Mouse (Mus musculus) intestine, postnatal 0 days (tissue): ENCODE results near the gene Smndc1. TPM values are rescaled to one million over a fixed set of nuclear protein-coding genes. Genes with fewer than 3 reads are reported as not detected.
A peak's percentile ranks its signal among the peaks of the same experiment; 100 is the strongest.

Source experiments
- ATAC-seq: fragments of 200-750 bp; cut with Nextera tagmentation; 2 replicates; pipeline ENCODE4 v1.8.0; 2017; ENCODE audit warnings: mild to moderate bottlenecking, moderate TSS enrichment, moderate library complexity
- H3K27ac ChIP-seq: fragments of 300-500 bp; sonication (generic); 2 replicates; pipeline ENCODE4 v1.5.1; 2014; ENCODE audit warnings: mild to moderate bottlenecking, low read depth, low read length, moderate library complexity
- H3K27me3 ChIP-seq: fragments of 300-500 bp; sonication (generic); replicated peaks from 2 replicates; pipeline ENCODE4 v1.6.1; 2014; ENCODE audit warnings: low read length, mixed read lengths; ENCODE audit not compliant: control insufficient read depth, insufficient read depth
- H3K36me3 ChIP-seq: fragments of 300-500 bp; sonication (generic); 2 replicates; pipeline ENCODE4 v1.6.1; 2014; ENCODE audit warnings: mild to moderate bottlenecking, moderate library complexity; ENCODE audit not compliant: control insufficient read depth, insufficient read depth
- H3K4me1 ChIP-seq: fragments of 300-500 bp; sonication (generic); replicated peaks from 2 replicates; pipeline ENCODE4 v1.6.1; 2014; ENCODE audit warnings: antibody characterized with exemption, low read length, mixed read lengths; ENCODE audit not compliant: control insufficient read depth, insufficient read depth
- H3K4me2 ChIP-seq: fragments of 300-500 bp; sonication (generic); replicated peaks from 2 replicates; pipeline ENCODE4 v1.6.1; 2014; ENCODE audit warnings: low read depth, mild to moderate bottlenecking, moderate library complexity
- H3K4me3 ChIP-seq: fragments of 300-500 bp; sonication (generic); 2 replicates; pipeline ENCODE4 v1.5.1; 2014; ENCODE audit warnings: low read depth, low read length
- H3K9ac ChIP-seq: fragments of 300-500 bp; sonication (generic); 2 replicates; pipeline ENCODE4 v1.6.1; 2014; ENCODE audit warnings: mild to moderate bottlenecking, low read depth, low read length
- H3K9me3 ChIP-seq: fragments of 300-500 bp; sonication (generic); 2 replicates; pipeline ENCODE4 v1.6.1; 2016; ENCODE audit warnings: mixed run types; ENCODE audit not compliant: control insufficient read depth
- CTCF ChIP-seq: sonication (generic); IDR thresholded peaks from 2 replicates; pipeline ENCODE4 v1.5.1; 2016; ENCODE audit warnings: low read depth, mild to moderate bottlenecking, control low read depth, antibody characterized with exemption, moderate library complexity
- WGBS: fragments of 180-500 bp; shearing (Covaris S2); extraction: QIAGEN DNeasy Blood & Tissue Kit; methylation state at CpG from one replicate; pipeline ENCODE4 v1.1.7; 2014; 5-methylcytosine and 5-hydroxymethylcytosine counted together
- polyA plus RNA-seq: library from polyadenylated mRNA; unstranded; fragments of >200 nt; fragmentation: Nextera tagmentation; extraction: Ambion mirVana; gene quantifications from 2 replicates; pipeline ENCODE4 v1.2.1, GENCODE M21; 2015

Smndc1 gene
- polyA plus RNA-seq, 1 experiment from 2014 or later = 36.3 TPM

GRCm38 (mm10) chr19:53415198-53415597, 24.8 kb upstream of the Smndc1 start:
- no peak for ATAC-seq
- 87% methylated on average over 17 of the region's 17 CpGs for WGBS
- H3K9me3 ChIP-seq = no peaks in the 10 kb centered on the region
- no peaks in the 10 kb centered on the region for H3K27me3 ChIP-seq
- H3K4me1 ChIP-seq = no peaks in the 10 kb centered on the region; the same call in 1 of the 2 replicates
- no peak overlapping the region for H3K9ac ChIP-seq
- no peaks in the 10 kb centered on the region for H3K36me3 ChIP-seq
- no peak for TF ChIP-seq CTCF
- H3K4me3 ChIP-seq = no peak overlapping the region
- H3K4me2 ChIP-seq = no peak overlapping the region
- H3K27ac ChIP-seq = no peak overlapping the region

DNA sequence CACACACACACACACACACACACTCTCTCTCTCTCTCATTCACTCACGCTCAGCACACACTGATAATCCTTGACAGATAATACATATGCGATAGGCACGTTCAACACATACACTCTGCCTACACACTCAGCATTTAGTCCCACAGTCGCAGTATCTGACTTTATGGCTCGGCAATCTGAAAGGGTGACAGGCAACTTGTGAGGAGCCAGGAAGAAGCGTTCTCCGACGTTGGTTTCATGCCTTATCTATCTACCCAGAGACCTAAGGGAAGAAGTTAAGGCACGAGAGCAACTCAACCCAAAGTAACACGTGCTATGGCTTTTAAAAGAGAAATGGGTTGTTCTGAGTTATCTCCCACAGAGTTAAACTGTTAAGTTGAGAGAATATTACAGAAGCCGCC, 24.3 kb upstream of the Smndc1 start:
- WGBS = 50% methylated on average over 11 of the region's 11 CpGs
- Histone ChIP-seq H3K9me3 (no peaks in the 10 kb centered on the region), H3K4me1 (no peaks in the 10 kb centered on the region; the same call in 1 of the 2 replicates), H3K4me2 (no peak overlapping the region), H3K4me3 (no peak overlapping the region), H3K9ac (no peak overlapping the region), H3K36me3 (no peaks in the 10 kb centered on the region), H3K27me3 (no peaks in the 10 kb centered on the region), H3K27ac (peak overlapping the region; percentile 21; the same call in 1 of the 2 replicates)
- peak; percentile 39 for ATAC-seq
- TF ChIP-seq CTCF = no peak

DNA sequence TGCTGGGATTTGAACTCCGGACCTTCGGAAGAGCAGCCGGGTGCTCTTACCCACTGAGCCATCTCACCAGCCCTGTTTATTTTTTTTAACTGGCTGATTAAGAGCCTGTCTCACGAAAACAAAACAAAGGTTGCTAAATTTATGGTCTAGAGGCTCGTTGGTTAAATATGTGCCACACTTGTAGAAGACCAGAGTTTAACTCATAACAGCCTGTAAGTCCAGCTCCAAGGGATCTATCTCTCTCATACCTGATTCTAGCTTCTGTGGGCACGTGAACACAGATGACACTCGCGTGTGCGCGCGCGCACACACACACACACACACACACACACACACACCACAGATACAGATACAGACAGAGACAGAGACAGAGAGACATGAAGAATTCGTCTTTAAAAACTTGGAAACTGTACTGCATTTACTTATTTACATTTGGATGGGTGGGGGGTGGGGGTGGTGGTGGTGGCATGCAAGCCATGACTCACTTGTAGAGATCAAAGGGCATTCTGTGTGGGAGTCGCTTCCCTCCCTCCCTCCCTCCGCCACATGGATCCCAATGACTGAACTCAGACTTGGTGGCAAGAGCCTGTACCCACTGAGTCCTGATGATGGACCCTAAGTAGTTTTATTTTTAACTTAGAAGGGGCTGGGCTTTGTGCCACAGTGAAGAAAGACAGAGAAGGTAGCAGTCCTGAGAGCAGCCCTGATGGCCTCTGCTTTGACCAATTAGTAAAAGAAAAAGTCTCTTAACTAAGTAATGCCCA, 23.4 kb upstream of the Smndc1 start:
- Histone ChIP-seq H3K27ac (peak overlapping the region; percentile 21; the same call in 1 of the 2 replicates), H3K4me1 (no peaks in the 10 kb centered on the region; the same call in 1 of the 2 replicates), H3K4me3 (no peak overlapping the region), H3K9ac (no peak overlapping the region), H3K9me3 (no peaks in the 10 kb centered on the region), H3K4me2 (no peak overlapping the region), H3K36me3 (no peaks in the 10 kb centered on the region), H3K27me3 (no peaks in the 10 kb centered on the region)
- TF ChIP-seq CTCF = no peak
- WGBS = 66% methylated on average over 15 of the region's 15 CpGs
- peak; percentile 60; the same call in 1 of the 2 replicates for ATAC-seq

GRCm38 (mm10) chr19:53412149-53412848, 21.9 kb upstream of the Smndc1 start:
- Histone ChIP-seq H3K9me3 (no peaks in the 10 kb centered on the region), H3K4me3 (no peak overlapping the region), H3K4me1 (no peaks in the 10 kb centered on the region; the same call in 1 of the 2 replicates), H3K27me3 (no peaks in the 10 kb centered on the region), H3K9ac (no peak overlapping the region), H3K4me2 (no peak overlapping the region), H3K36me3 (no peaks in the 10 kb centered on the region), H3K27ac (no peak overlapping the region)
- ATAC-seq = no peak
- 30% methylated on average over 6 of the region's 6 CpGs for WGBS
- no peak for TF ChIP-seq CTCF

DNA sequence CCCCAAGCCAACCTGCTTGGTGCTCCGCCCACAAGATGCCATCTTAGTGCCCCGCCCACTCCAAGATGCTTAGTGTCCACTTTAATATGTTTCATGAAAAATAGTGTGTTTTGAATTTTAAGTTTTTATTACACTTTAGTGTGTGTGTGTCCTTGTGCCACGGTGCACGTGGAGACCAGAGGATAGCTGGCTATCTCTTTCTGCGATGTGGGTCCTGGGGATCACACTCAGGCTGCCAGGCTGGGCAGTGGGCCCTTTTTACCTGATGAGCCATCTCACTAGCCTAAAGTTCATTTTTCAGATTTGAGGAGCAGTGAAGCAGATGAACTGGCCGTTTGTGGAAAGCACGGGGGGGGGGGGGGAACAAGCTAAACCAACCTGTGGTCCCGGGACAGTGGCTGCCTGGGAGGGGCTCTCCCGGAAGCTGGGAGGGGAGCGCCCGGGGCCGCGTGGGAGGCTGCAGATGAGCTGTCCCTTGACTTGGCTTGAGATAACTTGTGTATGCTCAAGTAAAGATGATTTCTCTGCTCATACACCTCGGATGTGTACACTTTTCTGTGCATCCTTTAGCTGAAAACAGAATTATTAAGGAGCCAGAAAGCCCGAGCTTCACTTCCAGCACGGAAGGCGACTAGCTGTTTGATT, 19.4 kb upstream of the Smndc1 start:
- TF ChIP-seq CTCF = no peak
- Histone ChIP-seq H3K9ac (no peak overlapping the region), H3K4me1 (no peaks in the 10 kb centered on the region; the same call in 1 of the 2 replicates), H3K9me3 (no peaks in the 10 kb centered on the region), H3K4me2 (no peak overlapping the region), H3K27ac (no peak overlapping the region), H3K27me3 (no peaks in the 10 kb centered on the region), H3K36me3 (no peaks in the 10 kb centered on the region), H3K4me3 (no peak overlapping the region)
- ATAC-seq = no peak
- 61% methylated on average over 17 of the region's 17 CpGs for WGBS

DNA sequence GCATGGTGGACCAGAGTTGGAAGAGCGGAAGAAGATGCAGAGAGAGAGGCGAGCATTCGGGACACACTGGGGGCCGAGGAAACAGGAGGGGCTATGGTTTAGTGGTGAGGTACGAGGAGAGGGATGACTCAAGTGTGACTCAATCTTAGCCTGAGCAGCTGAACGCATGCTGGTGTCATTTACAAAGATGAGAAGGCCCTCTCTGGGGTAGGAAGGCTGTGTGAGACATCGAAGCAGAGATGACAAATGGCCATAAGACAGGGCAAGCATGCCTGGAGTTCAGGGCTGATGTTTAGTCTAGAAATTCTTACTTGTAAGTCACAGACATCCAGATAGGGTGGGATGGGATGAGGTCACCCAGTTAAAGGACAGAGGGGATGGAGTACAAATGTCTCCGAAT, 18.0 kb upstream of the Smndc1 start:
- Histone ChIP-seq H3K27ac (no peak overlapping the region), H3K9me3 (no peaks in the 10 kb centered on the region), H3K9ac (no peak overlapping the region), H3K4me1 (no peaks in the 10 kb centered on the region), H3K4me3 (no peak overlapping the region), H3K27me3 (no peaks in the 10 kb centered on the region), H3K36me3 (no peaks in the 10 kb centered on the region), H3K4me2 (no peak overlapping the region)
- no peak for TF ChIP-seq CTCF
- WGBS = 68% methylated on average over 8 of the region's 8 CpGs
- ATAC-seq = no peak
